Mouse (Mus musculus): ENCODE measurements around the gene Armc2. TPM values are rescaled to one million over a fixed set of nuclear protein-coding genes. Genes with fewer than 3 reads are reported as not detected.

The Armc2 gene
- polyA plus RNA-seq, 1 experiment = 0.50 TPM

DNA sequence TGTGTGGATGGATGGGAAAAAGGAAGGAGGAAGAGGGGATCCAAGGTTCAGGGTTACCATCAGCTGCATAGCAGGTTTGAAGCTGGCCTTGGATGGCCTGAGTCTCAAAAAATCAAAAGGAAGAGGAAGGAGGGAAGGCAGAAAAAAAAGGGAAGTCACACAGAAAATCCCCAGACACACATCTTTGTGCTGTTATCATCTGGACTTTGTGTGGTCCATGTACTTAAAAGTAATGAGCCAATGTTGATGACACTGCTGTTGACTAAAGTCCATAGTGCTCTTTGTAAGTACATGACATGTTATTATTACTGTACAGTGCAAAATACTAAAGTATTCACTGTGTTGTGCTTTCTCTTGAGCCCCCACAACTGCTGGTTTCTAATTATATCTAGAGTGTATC is 121.8 kb downstream of the Armc2 start:
- no peak overlapping the region for H3K4me3 ChIP-seq (ENCODE audit: insufficient read depth, low read depth, low read length)
- H3K27me3 ChIP-seq (replicated peaks; ENCODE audit: control insufficient read depth, insufficient read depth, low read length) = no peaks in the 10 kb centered on the region
- H3K27ac ChIP-seq (ENCODE audit: insufficient read depth, low read depth, low read length) = no peak overlapping the region
- H3K4me1 ChIP-seq (ENCODE audit: control insufficient read depth, insufficient read depth, low read length) = peaks cover 10% of the 10 kb centered on the region
- TF ChIP-seq POLR2A (IDR thresholded peaks at IDR 0.05; ENCODE audit: low read depth, low read length) (no peak), CTCF (conservative IDR thresholded peaks at IDR 0.05; ENCODE audit: insufficient read depth, insufficient read length, low read depth, low read length) (no peak)
- no peak for DNase-seq
- H3K36me3 ChIP-seq (ENCODE audit: control insufficient read depth, insufficient read depth, low read length) = peaks cover 4% of the 10 kb centered on the region

DNA sequence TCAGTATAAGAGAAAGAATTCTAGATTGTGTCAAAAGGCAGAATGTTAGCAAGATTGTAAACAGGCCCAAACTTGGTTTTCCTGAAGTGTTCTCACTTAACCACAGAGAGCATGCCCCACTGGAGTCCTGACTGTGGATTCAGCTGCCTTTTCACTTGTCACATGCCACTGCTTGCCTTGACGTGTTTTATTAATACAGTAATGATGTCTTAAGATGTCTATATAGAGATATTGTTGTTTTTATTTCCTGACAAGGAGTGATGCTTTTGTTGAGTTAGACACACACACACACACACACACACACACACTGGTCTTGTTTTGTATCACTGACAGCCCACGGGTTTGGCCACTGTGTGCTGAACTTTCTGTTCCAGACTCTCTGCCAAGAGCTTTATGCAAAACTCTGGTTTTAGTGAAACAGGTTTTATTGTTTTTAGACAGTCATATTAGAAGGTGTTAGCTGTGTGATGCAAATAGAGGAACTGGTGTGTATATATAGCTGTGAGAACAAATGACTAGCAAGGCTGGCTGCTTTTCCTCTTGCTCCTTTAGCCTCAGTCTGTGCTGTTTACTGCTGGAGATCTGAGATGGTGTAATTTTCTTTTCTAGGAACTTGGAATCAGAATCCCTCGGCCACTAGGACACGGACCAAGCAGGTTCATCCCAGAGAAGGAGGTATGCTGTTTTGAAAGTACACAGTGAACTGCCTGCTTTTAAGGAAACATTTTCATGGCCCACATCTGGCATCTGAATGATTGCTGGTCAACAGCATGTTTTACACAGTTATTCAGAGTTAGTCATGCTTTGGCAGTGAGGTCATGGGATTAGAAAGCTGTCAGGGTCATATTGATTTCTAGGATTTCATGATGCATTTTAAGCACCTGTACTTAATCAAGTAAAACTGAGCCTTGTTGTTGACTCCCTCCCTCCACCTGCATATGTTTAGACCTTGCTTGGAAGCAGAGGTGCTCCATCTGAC is 124.5 kb downstream of the Armc2 start:
- H3K4me1 ChIP-seq (ENCODE audit: control insufficient read depth, insufficient read depth, low read length) = peaks cover 18% of the 10 kb centered on the region

DNA sequence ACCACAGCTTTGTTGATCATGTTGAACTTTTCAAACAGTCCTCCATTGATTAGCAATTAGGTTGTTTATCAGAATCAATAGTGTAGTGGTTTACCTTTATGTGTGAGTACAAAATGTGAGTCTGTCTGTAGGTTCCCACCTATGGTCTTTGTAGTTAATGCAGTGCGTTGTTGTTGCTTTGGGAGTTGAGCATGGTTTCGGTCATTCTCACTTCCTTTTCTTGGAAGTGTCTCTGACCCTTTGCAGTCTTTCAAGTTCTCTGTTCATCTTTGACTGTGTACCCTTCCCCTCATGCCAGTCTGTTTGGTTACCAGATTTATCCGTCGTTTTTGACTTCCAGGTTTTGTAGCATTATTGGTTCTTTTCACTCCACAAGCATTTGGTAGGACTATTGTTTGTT is 126.9 kb downstream of the Armc2 start:
- 85% methylated on average over 4 of the region's 4 CpGs for WGBS

More for the DNA sequence above, 124.5 kb downstream of the Armc2 start:
- peak overlapping the region; percentile 59; the same call in 1 of the 2 replicates for H3K27ac ChIP-seq (ENCODE audit: insufficient read depth, low read depth, low read length)
- no peaks in the 10 kb centered on the region for H3K27me3 ChIP-seq (replicated peaks; ENCODE audit: control insufficient read depth, insufficient read depth, low read length)
- TF ChIP-seq CTCF (conservative IDR thresholded peaks at IDR 0.05; ENCODE audit: insufficient read depth, insufficient read length, low read depth, low read length) = no peak
- no peak for TF ChIP-seq POLR2A (IDR thresholded peaks at IDR 0.05; ENCODE audit: low read depth, low read length)
- no peak overlapping the region for H3K4me3 ChIP-seq (ENCODE audit: insufficient read depth, low read depth, low read length)
- peaks cover 4% of the 10 kb centered on the region for H3K36me3 ChIP-seq (ENCODE audit: control insufficient read depth, insufficient read depth, low read length)
- peak; percentile 70 for DNase-seq
- 23% methylated on average over 4 of the region's 4 CpGs for WGBS

DNA sequence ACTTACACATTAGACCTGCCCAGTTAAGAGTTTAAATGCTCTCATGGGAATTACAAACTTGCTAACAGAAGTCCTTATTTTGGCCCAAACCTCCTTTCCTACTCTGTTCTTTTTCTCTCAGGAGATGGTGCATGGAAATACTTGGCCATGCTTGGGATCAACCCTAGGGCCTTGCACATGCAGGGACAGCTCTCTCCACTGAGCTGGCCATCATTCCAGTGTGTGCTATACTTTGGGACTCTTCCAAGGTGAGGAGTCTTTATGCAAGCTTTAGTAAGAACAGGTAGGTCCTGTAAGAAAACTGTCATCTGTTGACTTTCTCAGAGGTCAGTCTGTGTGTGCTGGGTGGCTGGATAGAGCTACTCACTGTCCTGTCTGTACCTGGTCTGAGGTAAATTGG is 127.7 kb downstream of the Armc2 start:
- Histone ChIP-seq H3K4me1 (ENCODE audit: control insufficient read depth, insufficient read depth, low read length) (peaks cover 27% of the 10 kb centered on the region), H3K27ac (ENCODE audit: insufficient read depth, low read depth, low read length) (no peak overlapping the region; the same call in 1 of the 2 replicates), H3K4me3 (ENCODE audit: insufficient read depth, low read depth, low read length) (no peak overlapping the region), H3K36me3 (ENCODE audit: control insufficient read depth, insufficient read depth, low read length) (no peaks in the 10 kb centered on the region), H3K27me3 (replicated peaks; ENCODE audit: control insufficient read depth, insufficient read depth, low read length) (no peaks in the 10 kb centered on the region)
- no peak for TF ChIP-seq CTCF (conservative IDR thresholded peaks at IDR 0.05; ENCODE audit: insufficient read depth, insufficient read length, low read depth, low read length)
- TF ChIP-seq POLR2A (IDR thresholded peaks at IDR 0.05; ENCODE audit: low read depth, low read length) = no peak
- DNase-seq = no peak

More for the DNA sequence above, 126.9 kb downstream of the Armc2 start:
- Histone ChIP-seq H3K36me3 (ENCODE audit: control insufficient read depth, insufficient read depth, low read length) (no peaks in the 10 kb centered on the region; the same call in none of the 2 replicates), H3K4me3 (ENCODE audit: insufficient read depth, low read depth, low read length) (no peak overlapping the region), H3K27ac (ENCODE audit: insufficient read depth, low read depth, low read length) (no peak overlapping the region), H3K4me1 (ENCODE audit: control insufficient read depth, insufficient read depth, low read length) (peaks cover 27% of the 10 kb centered on the region), H3K27me3 (replicated peaks; ENCODE audit: control insufficient read depth, insufficient read depth, low read length) (no peaks in the 10 kb centered on the region)
- DNase-seq = no peak
- TF ChIP-seq POLR2A (IDR thresholded peaks at IDR 0.05; ENCODE audit: low read depth, low read length) = no peak
- no peak for TF ChIP-seq CTCF (conservative IDR thresholded peaks at IDR 0.05; ENCODE audit: insufficient read depth, insufficient read length, low read depth, low read length)

DNA sequence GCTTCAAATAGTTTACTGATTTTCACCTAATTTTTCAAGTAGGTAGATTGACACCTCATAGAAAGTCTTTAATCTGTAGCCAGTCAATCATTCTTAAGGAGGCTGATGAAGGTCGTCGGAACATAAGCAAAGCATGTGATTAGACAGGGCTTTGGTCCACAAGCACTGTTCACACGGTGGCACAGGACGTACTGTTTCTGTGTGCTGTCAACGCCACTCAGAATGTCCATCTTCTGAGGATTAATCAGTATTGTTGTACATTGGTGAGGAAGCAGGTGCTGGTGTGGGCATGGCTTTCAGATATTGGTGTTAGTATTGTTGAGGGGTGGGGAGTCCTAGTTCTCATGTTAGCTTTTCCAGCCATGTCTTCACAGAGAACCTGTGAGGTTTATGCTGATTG is 128.7 kb downstream of the Armc2 start:
- Histone ChIP-seq H3K4me1 (ENCODE audit: control insufficient read depth, insufficient read depth, low read length) (peaks cover 27% of the 10 kb centered on the region), H3K27me3 (replicated peaks; ENCODE audit: control insufficient read depth, insufficient read depth, low read length) (no peaks in the 10 kb centered on the region), H3K27ac (ENCODE audit: insufficient read depth, low read depth, low read length) (no peak overlapping the region), H3K4me3 (ENCODE audit: insufficient read depth, low read depth, low read length) (no peak overlapping the region), H3K36me3 (ENCODE audit: control insufficient read depth, insufficient read depth, low read length) (no peaks in the 10 kb centered on the region)
- no peak for DNase-seq
- TF ChIP-seq CTCF (conservative IDR thresholded peaks at IDR 0.05; ENCODE audit: insufficient read depth, insufficient read length, low read depth, low read length) = no peak
- no peak for TF ChIP-seq POLR2A (IDR thresholded peaks at IDR 0.05; ENCODE audit: low read depth, low read length)
- WGBS = 54% methylated on average over 5 of the region's 5 CpGs

DNA sequence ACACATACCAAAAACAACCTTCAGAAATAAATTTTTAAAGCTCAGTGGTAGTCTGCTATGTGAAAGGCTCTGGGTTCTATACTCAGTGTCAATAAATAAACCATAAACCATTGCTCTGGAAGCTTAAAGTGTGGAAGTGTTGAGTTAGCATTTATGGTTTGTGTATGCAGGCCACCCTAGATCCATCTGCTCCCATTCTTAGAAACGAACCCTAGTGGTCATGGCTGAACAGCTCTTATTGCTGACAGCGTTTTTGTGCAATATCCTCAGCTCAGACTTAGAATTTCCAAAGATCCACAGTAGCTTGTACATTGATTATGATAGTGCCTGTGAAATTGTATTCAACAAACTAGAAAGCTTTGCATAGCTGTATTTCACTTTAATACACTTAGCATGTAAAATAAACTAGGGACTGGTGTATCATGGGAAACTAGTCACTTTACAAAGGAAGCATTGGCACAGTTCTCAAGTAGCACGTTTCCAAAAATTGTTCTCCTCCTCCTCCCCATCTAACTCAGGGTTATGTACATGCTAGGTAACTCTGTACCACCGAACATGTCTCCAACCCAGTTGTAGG is 129.8 kb downstream of the Armc2 start:
- H3K27me3 ChIP-seq (replicated peaks; ENCODE audit: control insufficient read depth, insufficient read depth, low read length) = no peaks in the 10 kb centered on the region
- TF ChIP-seq CTCF (conservative IDR thresholded peaks at IDR 0.05; ENCODE audit: insufficient read depth, insufficient read length, low read depth, low read length) (0 out of 2 replicates have a peak, but pooled peaks have one; percentile 5), POLR2A (IDR thresholded peaks at IDR 0.05; ENCODE audit: low read depth, low read length) (no peak)
- no peaks in the 10 kb centered on the region for H3K36me3 ChIP-seq (ENCODE audit: control insufficient read depth, insufficient read depth, low read length)
- WGBS = 11% methylated on average over 4 of the region's 4 CpGs
- peak; percentile 46 for DNase-seq
- peaks cover 19% of the 10 kb centered on the region for H3K4me1 ChIP-seq (ENCODE audit: control insufficient read depth, insufficient read depth, low read length)
- H3K27ac ChIP-seq (ENCODE audit: insufficient read depth, low read depth, low read length) = no peak overlapping the region
- no peak overlapping the region for H3K4me3 ChIP-seq (ENCODE audit: insufficient read depth, low read depth, low read length)
